Mouse (Mus musculus): ENCODE results near the gene Cbx5. TPM values are rescaled to one million over a fixed set of nuclear protein-coding genes. Genes with fewer than 3 reads are reported as not detected.
"Not testable (repeated sequence)": the region's sequence is repeated elsewhere in the genome, so short reads cannot be mapped to it uniquely, and the experiment has no call there.

The Cbx5 gene
- polyA plus RNA-seq, 1 experiment, result 0.95 TPM

DNA sequence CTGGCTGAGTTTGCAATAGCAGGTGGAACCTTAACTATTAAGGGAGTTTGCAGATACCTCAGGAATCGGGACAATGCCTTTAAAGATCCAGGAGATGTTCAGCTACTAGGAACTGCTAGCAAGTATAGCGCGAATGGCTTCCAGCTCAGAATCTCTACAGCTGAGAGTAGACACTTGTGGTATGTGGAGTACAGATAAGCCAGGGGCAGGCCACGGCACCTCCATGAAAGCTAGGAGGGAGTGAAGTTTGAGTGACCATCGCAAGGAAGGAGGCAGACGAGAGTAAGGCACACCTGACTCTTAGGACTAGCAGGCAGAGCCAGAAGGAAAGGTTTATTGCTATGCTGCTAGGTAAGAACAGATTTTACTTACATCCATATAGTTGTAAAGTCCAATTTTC, 6.0 kb upstream of the Cbx5 start:
- TF ChIP-seq GATA1 (IDR thresholded peaks at IDR 0.05; ENCODE audit: low read length), result peak; percentile 9; the same call in 1 of the 2 replicates
- TF ChIP-seq TAL1 (IDR thresholded peaks at IDR 0.05; ENCODE audit: low read length), result no peak
- peaks cover 94% of the 10 kb centered on the region for H3K36me3 ChIP-seq (ENCODE audit: control insufficient read depth)
- no peaks in the 10 kb centered on the region; the same call in 1 of the 2 replicates for H3K9me3 ChIP-seq (ENCODE audit: control insufficient read depth, low read length)
- no peaks in the 10 kb centered on the region; the same call in 1 of the 2 replicates for H3K27me3 ChIP-seq (ENCODE audit: control insufficient read depth)
- H3K4me3 ChIP-seq (replicated peaks), result peak overlapping the region; percentile 29
- peaks cover 76% of the 10 kb centered on the region for H3K4me1 ChIP-seq (ENCODE audit: control insufficient read depth)

DNA sequence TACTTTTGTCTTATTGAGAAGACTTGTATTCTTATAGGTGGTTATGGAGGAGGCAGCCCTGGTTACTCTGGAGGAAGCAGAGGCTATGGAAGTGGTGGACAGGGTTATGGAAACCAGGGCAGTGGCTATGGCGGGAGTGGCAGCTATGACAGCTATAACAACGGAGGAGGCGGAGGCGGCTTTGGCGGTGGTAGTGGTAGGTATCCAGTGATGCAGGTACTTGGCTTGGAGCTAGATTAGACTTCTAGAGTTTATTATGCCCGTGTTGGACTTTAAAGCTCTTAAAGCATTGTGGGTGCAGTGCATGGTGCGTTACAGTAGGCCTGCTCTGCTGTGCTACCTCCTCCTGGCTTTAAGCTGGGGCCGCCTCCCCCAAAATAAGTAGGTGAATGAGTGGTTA, 3.3 kb upstream of the Cbx5 start:
- Histone ChIP-seq H3K36me3 (ENCODE audit: control insufficient read depth) (peaks cover 75% of the 10 kb centered on the region), H3K4me3 (replicated peaks) (peak overlapping the region; percentile 99), H3K27me3 (ENCODE audit: control insufficient read depth) (no peaks in the 10 kb centered on the region), H3K9me3 (ENCODE audit: control insufficient read depth, low read length) (no peaks in the 10 kb centered on the region), H3K4me1 (ENCODE audit: control insufficient read depth) (peaks cover 58% of the 10 kb centered on the region)
- TF ChIP-seq TAL1 (IDR thresholded peaks at IDR 0.05; ENCODE audit: low read length) (no peak), GATA1 (IDR thresholded peaks at IDR 0.05; ENCODE audit: low read length) (no peak)

DNA sequence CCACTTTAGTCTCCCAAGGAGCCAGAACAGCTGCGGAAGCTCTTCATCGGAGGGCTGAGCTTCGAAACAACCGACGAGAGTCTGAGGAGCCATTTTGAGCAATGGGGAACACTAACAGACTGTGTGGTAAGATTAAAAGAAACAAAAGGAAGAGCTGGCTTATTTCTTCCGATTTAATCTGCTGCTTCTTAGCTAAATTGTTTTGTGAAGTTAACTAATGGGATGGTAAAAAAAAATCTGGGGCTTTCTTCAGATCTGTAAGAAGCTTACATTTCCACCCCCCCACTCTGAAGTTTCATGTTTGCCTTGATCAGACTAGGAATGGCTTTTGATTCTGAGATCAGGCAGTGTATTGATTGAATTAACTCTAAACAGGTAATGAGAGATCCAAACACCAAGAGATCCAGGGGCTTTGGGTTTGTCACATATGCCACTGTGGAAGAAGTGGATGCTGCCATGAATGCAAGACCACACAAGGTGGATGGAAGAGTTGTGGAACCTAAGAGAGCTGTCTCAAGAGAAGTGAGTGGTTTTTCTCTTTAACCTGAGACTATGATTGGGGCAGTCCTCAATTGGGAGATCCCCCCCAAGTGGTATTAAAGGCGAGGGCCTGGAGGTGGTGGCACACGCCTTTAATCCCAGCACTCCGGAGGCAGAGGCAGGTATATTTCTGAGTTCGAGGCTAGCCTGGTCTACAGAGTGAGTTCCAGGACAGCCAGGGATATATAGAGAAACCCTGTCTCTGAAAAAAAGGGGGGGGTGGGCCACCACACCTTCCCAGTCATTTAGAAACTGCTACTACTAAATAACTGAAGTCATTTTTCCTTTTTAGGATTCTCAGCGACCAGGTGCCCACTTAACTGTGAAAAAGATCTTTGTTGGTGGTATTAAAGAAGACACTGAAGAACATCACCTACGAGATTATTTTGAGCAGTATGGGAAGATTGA, 1.7 kb upstream of the Cbx5 start:
- Histone ChIP-seq H3K36me3 (ENCODE audit: control insufficient read depth) (peaks cover 73% of the 10 kb centered on the region), H3K4me1 (ENCODE audit: control insufficient read depth) (peaks cover 56% of the 10 kb centered on the region), H3K4me3 (replicated peaks) (peak overlapping the region; percentile 99)
- not testable (repeated sequence) for H3K9me3 ChIP-seq (ENCODE audit: control insufficient read depth, low read length); H3K27me3 ChIP-seq (ENCODE audit: control insufficient read depth)

DNA sequence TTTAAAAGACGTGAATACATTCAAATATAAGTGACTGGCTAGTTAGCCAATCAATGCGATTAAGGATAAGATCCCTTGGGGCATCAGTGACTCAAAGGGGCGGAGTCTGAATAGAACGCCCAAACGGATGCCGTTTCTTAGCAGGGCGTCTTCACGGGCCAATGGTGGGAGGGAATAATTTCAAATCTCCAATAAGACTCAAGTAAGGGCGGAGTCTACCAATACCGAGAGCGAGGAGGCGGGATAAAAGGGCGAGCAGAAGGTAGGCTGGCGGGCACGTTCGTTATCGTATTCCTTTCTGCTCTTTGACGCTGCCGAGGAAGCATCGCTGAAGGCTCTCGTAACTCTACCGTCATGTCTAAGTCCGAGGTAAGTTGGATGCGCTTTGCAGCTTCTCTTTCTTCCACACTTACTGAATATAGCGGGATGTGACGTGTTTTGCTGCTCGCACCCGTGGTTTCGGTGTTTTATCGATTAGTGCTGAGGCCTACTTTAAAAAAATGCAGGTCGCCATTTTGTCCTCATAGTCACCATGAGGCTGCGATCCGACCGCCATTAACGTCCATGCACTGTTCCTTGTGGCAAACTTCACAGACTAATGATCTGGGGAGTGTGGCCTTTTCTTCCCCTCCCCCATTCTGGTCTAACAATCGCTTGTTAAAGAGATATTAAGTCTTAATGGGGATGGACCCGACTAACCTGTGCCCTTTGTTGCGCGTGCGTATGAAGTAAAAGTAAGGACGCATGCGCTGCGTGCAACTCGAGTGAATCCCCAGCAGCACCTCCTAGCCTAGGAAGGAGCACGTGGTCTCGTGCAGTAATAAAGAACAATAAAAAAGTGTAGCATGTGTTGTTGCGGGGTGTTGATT, 778 bp upstream of the Cbx5 start, which contains the start of gene Hnrnpa1:
Hnrnpa1 (plus strand) TSS at position 273 of the 869 bp plus-strand sequence.
- Histone ChIP-seq H3K36me3 (ENCODE audit: control insufficient read depth) (peaks cover 73% of the 10 kb centered on the region), H3K4me3 (replicated peaks) (peak within 1 kb of the TSS; percentile 99), H3K4me1 (ENCODE audit: control insufficient read depth) (peaks cover 53% of the 10 kb centered on the region)

DNA sequence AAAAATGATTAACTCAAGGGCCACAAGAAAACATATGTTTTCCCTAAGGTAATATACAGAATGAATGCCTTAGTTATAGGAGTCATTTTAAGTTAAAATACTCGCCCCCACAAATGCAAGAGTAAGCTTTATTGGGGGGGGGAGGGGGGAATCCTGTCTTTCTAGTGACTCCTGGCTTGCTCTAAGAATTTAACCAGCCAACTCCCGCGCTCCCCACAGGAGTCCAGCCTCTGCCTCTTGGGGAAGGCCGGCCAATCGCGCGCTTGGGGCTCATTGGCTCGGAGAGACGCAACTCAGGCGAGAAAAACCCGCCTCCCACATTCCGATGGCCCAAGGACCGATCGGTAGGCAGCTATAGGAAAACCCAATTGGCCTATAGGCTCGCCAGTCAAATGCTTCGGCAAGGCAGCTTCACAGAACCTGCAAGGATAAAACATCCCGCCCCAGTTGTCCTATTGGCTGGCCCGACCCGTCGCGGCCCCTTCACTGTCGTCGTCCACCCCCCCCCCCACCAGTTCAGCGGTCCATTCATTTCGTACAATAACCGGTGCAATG, 409 bp downstream of the Cbx5 start:
- no peaks in the 10 kb centered on the region for H3K27me3 ChIP-seq (ENCODE audit: control insufficient read depth)
- H3K36me3 ChIP-seq (ENCODE audit: control insufficient read depth), result peaks cover 76% of the 10 kb centered on the region
- H3K9me3 ChIP-seq (ENCODE audit: control insufficient read depth, low read length), result no peaks in the 10 kb centered on the region
- H3K4me3 ChIP-seq (replicated peaks), result peak overlapping the region; percentile 99
- no peak for TF ChIP-seq TAL1 (IDR thresholded peaks at IDR 0.05; ENCODE audit: low read length)
- no peak for TF ChIP-seq GATA1 (IDR thresholded peaks at IDR 0.05; ENCODE audit: low read length)
- peaks cover 51% of the 10 kb centered on the region for H3K4me1 ChIP-seq (ENCODE audit: control insufficient read depth)

More for the DNA sequence above, 778 bp upstream of the Cbx5 start, which contains the start of gene Hnrnpa1:
- H3K27me3 ChIP-seq (ENCODE audit: control insufficient read depth), result no peaks in the 10 kb centered on the region
- no peaks in the 10 kb centered on the region for H3K9me3 ChIP-seq (ENCODE audit: control insufficient read depth, low read length)
- TF ChIP-seq GATA1 (IDR thresholded peaks at IDR 0.05; ENCODE audit: low read length), result 0 out of 2 replicates have a peak, but pooled peaks have one; percentile 34
- no peak for TF ChIP-seq TAL1 (IDR thresholded peaks at IDR 0.05; ENCODE audit: low read length)

DNA sequence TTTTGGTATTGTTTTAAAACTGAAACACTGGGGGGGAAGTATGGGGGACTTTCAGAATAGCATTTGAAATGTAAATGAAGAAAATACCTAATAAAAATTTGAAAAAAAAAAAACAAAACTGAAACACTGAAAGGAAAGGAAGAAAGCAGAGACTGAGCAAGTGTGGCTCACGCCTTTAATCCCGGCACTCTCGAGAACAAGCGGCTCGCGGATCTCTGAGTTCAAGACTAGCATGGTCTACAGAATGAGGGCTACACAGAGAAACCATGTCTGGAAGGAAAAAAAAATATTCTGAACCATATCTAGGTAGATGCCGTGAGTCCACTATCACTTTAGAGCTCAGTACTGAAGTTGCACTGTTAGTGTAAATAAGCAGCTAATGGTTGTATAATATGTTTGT, 2.3 kb downstream of the Cbx5 start:
- Histone ChIP-seq H3K4me1 (ENCODE audit: control insufficient read depth) (peaks cover 35% of the 10 kb centered on the region), H3K9me3 (ENCODE audit: control insufficient read depth, low read length) (no peaks in the 10 kb centered on the region), H3K27me3 (ENCODE audit: control insufficient read depth) (no peaks in the 10 kb centered on the region), H3K36me3 (ENCODE audit: control insufficient read depth) (peaks cover 76% of the 10 kb centered on the region), H3K4me3 (replicated peaks) (peak overlapping the region; percentile 99)
- no peak for TF ChIP-seq GATA1 (IDR thresholded peaks at IDR 0.05; ENCODE audit: low read length)
- TF ChIP-seq TAL1 (IDR thresholded peaks at IDR 0.05; ENCODE audit: low read length), result no peak

DNA sequence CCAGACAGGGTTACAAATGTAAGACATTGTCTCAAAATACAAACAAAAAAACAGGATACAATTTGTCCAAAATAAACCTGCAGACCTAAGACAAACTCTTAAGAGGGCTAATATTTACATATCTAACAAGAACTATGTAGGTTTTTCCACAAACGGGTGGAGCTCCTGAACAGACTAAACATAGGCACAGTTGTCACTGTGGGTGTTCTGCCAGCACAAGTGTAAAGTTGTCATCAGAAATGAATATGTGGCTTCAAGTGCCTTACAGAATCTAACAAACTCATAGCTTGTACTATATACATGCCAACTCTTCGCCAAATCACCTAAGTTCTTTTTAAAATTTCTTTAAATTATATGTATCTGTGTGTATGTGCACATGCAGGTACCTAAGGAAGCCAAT, 6.5 kb downstream of the Cbx5 start:
- TF ChIP-seq GATA1 (IDR thresholded peaks at IDR 0.05; ENCODE audit: low read length), result no peak
- TF ChIP-seq TAL1 (IDR thresholded peaks at IDR 0.05; ENCODE audit: low read length), result no peak
- peaks cover 81% of the 10 kb centered on the region for H3K36me3 ChIP-seq (ENCODE audit: control insufficient read depth)
- H3K4me1 ChIP-seq (ENCODE audit: control insufficient read depth), result peaks cover 31% of the 10 kb centered on the region
- H3K9me3 ChIP-seq (ENCODE audit: control insufficient read depth, low read length), result no peaks in the 10 kb centered on the region
- H3K4me3 ChIP-seq (replicated peaks), result no peak overlapping the region
- no peaks in the 10 kb centered on the region for H3K27me3 ChIP-seq (ENCODE audit: control insufficient read depth)

DNA sequence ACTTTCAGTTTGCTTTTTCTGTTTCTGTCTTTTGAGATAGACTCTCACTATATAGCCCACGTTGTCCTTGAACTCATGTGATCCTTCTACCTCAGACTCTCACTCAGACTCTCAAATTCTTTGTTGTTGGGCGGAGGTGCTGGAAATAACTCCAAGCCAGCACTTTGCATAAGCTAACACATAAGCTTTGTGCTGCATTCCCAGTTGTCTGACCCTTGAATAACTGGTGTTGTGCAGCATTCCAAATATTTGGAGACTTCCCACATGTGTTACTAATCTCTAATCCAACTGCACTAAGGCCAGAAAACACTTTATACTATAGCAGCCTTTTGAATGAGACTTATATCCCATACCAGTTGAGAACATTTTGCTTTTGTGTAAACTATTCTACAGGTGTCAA, 10.7 kb downstream of the Cbx5 start:
- Histone ChIP-seq H3K9me3 (ENCODE audit: control insufficient read depth, low read length) (no peaks in the 10 kb centered on the region), H3K27me3 (ENCODE audit: control insufficient read depth) (no peaks in the 10 kb centered on the region), H3K36me3 (ENCODE audit: control insufficient read depth) (peaks cover 79% of the 10 kb centered on the region), H3K4me1 (ENCODE audit: control insufficient read depth) (peaks cover 15% of the 10 kb centered on the region), H3K4me3 (replicated peaks) (no peak overlapping the region)
- TF ChIP-seq GATA1 (IDR thresholded peaks at IDR 0.05; ENCODE audit: low read length), result no peak
- TF ChIP-seq TAL1 (IDR thresholded peaks at IDR 0.05; ENCODE audit: low read length), result no peak
